Mouse (Mus musculus): ENCODE results near the gene Fam126a. TPM values are rescaled to one million over a fixed set of nuclear protein-coding genes. Genes with fewer than 3 reads are reported as not detected.

Fam126a gene
- total and polyA plus RNA-seq, 2 experiments from 2014 or later, result 25.4 to 43.3 TPM

- no peak for TF ChIP-seq CTCF (IDR thresholded peaks at IDR 0.05; ENCODE audit: low read depth)
- H3K4me3 ChIP-seq (ENCODE audit: low read depth, low read length), result no peak overlapping the region
- DNase-seq (no peak), ATAC-seq (no peak)
- no peaks in the 10 kb centered on the region for H3K36me3 ChIP-seq (ENCODE audit: insufficient read depth)
- H3K9ac ChIP-seq, result no peak overlapping the region
- WGBS, result 83% methylated on average over 4 of the region's 4 CpGs
- H3K9me3 ChIP-seq (ENCODE audit: low read length), result no peaks in the 10 kb centered on the region
- H3K27ac ChIP-seq (ENCODE audit: low read depth, low read length), result no peak overlapping the region
- H3K27me3 ChIP-seq (ENCODE audit: insufficient read depth, low read length), result no peaks in the 10 kb centered on the region
- no peaks in the 10 kb centered on the region for H3K4me1 ChIP-seq (ENCODE audit: insufficient read depth)
- H3K4me2 ChIP-seq (ENCODE audit: low read depth), result no peak overlapping the region
Measured at GRCm38 (mm10) chr5:24063545-24063944, 33.1 kb upstream of the Fam126a start.

GRCm38 (mm10) chr5:24063034-24063433, 32.5 kb upstream of the Fam126a start:
- Histone ChIP-seq H3K4me3 (ENCODE audit: low read depth, low read length) (no peak overlapping the region), H3K4me2 (ENCODE audit: low read depth) (no peak overlapping the region), H3K9ac (no peak overlapping the region), H3K9me3 (ENCODE audit: low read length) (no peaks in the 10 kb centered on the region), H3K36me3 (ENCODE audit: insufficient read depth) (no peaks in the 10 kb centered on the region), H3K4me1 (ENCODE audit: insufficient read depth) (no peaks in the 10 kb centered on the region), H3K27me3 (ENCODE audit: insufficient read depth, low read length) (no peaks in the 10 kb centered on the region), H3K27ac (ENCODE audit: low read depth, low read length) (no peak overlapping the region)
- 84% methylated on average over 6 of the region's 6 CpGs for WGBS
- no peak for TF ChIP-seq CTCF (IDR thresholded peaks at IDR 0.05; ENCODE audit: low read depth)
- DNase-seq (no peak), ATAC-seq (no peak)

GRCm38 (mm10) chr5:24060949-24061348, 30.5 kb upstream of the Fam126a start:
- TF ChIP-seq CTCF (IDR thresholded peaks at IDR 0.05; ENCODE audit: low read depth), result no peak
- ATAC-seq, result no peak
- no peak overlapping the region for H3K4me3 ChIP-seq (ENCODE audit: low read depth, low read length)
- no peak overlapping the region for H3K4me2 ChIP-seq (ENCODE audit: low read depth)
- no peak overlapping the region for H3K9ac ChIP-seq
- no peaks in the 10 kb centered on the region for H3K36me3 ChIP-seq (ENCODE audit: insufficient read depth)
- H3K27ac ChIP-seq (ENCODE audit: low read depth, low read length), result no peak overlapping the region
- no peaks in the 10 kb centered on the region for H3K4me1 ChIP-seq (ENCODE audit: insufficient read depth)
- no peak for DNase-seq
- no peaks in the 10 kb centered on the region for H3K27me3 ChIP-seq (ENCODE audit: insufficient read depth, low read length)
- 71% methylated on average over 3 of the region's 3 CpGs for WGBS
- peaks cover under 1% of the 10 kb centered on the region; the same call in 1 of the 2 replicates for H3K9me3 ChIP-seq (ENCODE audit: low read length)

- Histone ChIP-seq H3K4me2 (ENCODE audit: low read depth) (no peak overlapping the region), H3K4me1 (ENCODE audit: insufficient read depth) (no peaks in the 10 kb centered on the region), H3K9ac (no peak overlapping the region), H3K9me3 (ENCODE audit: low read length) (peaks cover 6% of the 10 kb centered on the region; the same call in 1 of the 2 replicates), H3K27me3 (ENCODE audit: insufficient read depth, low read length) (no peaks in the 10 kb centered on the region), H3K4me3 (ENCODE audit: low read depth, low read length) (no peak overlapping the region), H3K27ac (ENCODE audit: low read depth, low read length) (no peak overlapping the region), H3K36me3 (ENCODE audit: insufficient read depth) (no peaks in the 10 kb centered on the region)
- no peak for ATAC-seq
- peak; percentile 34 for TF ChIP-seq CTCF (IDR thresholded peaks at IDR 0.05; ENCODE audit: low read depth)
- DNase-seq, result no peak
- 73% methylated on average over 3 of the region's 3 CpGs for WGBS
Measured at GRCm38 (mm10) chr5:24057592-24057991, 27.1 kb upstream of the Fam126a start.

GRCm38 (mm10) chr5:24056865-24057264, 26.4 kb upstream of the Fam126a start:
- H3K4me3 ChIP-seq (ENCODE audit: low read depth, low read length), result no peak overlapping the region
- H3K36me3 ChIP-seq (ENCODE audit: insufficient read depth), result no peaks in the 10 kb centered on the region
- H3K27ac ChIP-seq (ENCODE audit: low read depth, low read length), result no peak overlapping the region
- TF ChIP-seq CTCF (IDR thresholded peaks at IDR 0.05; ENCODE audit: low read depth), result no peak
- ATAC-seq (no peak), DNase-seq (no peak)
- H3K4me2 ChIP-seq (ENCODE audit: low read depth), result no peak overlapping the region
- H3K9me3 ChIP-seq (ENCODE audit: low read length), result peaks cover 6% of the 10 kb centered on the region; the same call in 1 of the 2 replicates
- H3K27me3 ChIP-seq (ENCODE audit: insufficient read depth, low read length), result no peaks in the 10 kb centered on the region
- 92% methylated on average over 2 of the region's 2 CpGs for WGBS
- no peak overlapping the region for H3K9ac ChIP-seq
- H3K4me1 ChIP-seq (ENCODE audit: insufficient read depth), result no peaks in the 10 kb centered on the region

GRCm38 (mm10) chr5:24054382-24054781, 23.9 kb upstream of the Fam126a start:
- 92% methylated on average over 3 of the region's 3 CpGs for whole genome bisulfite sequencing
- Histone ChIP-seq H3K27me3 (ENCODE audit: insufficient read depth, low read length) (no peaks in the 10 kb centered on the region), H3K4me3 (ENCODE audit: low read depth, low read length) (no peak overlapping the region), H3K4me1 (ENCODE audit: insufficient read depth) (no peaks in the 10 kb centered on the region), H3K9ac (no peak overlapping the region), H3K36me3 (ENCODE audit: insufficient read depth) (no peaks in the 10 kb centered on the region), H3K4me2 (ENCODE audit: low read depth) (no peak overlapping the region), H3K9me3 (ENCODE audit: low read length) (peaks cover 6% of the 10 kb centered on the region; the same call in 1 of the 2 replicates), H3K27ac (ENCODE audit: low read depth, low read length) (no peak overlapping the region)
- no peak for TF ChIP-seq CTCF (IDR thresholded peaks at IDR 0.05; ENCODE audit: low read depth)
- DNase-seq, result no peak
- ATAC-seq, result no peak

- no peaks in the 10 kb centered on the region for H3K4me1 ChIP-seq (ENCODE audit: insufficient read depth)
- H3K36me3 ChIP-seq (ENCODE audit: insufficient read depth), result no peaks in the 10 kb centered on the region
- no peak overlapping the region for H3K4me2 ChIP-seq (ENCODE audit: low read depth)
- H3K4me3 ChIP-seq (ENCODE audit: low read depth, low read length), result no peak overlapping the region
- ATAC-seq, result no peak
- peak; percentile 17 for DNase-seq
- H3K27ac ChIP-seq (ENCODE audit: low read depth, low read length), result no peak overlapping the region
- H3K9me3 ChIP-seq (ENCODE audit: low read length), result peaks cover 6% of the 10 kb centered on the region; the same call in 1 of the 2 replicates
- 23% methylated on average over 9 of the region's 9 CpGs for WGBS
- no peak for TF ChIP-seq CTCF (IDR thresholded peaks at IDR 0.05; ENCODE audit: low read depth)
- no peak overlapping the region for H3K9ac ChIP-seq
- no peaks in the 10 kb centered on the region for H3K27me3 ChIP-seq (ENCODE audit: insufficient read depth, low read length)
Measured at GRCm38 (mm10) chr5:24053245-24054190, 23.0 kb upstream of the Fam126a start.

Data from forebrain, postnatal 0 days (tissue).